ENCODE assay signal across 14 mouse cellular contexts in genomic region chrX:166801017-166801416, GRCm38 (mm10).
DNase-seq lines count a peak whose midpoint lies in the region; ATAC-seq lines count a peak whose summit lies in the region.
"Had no signal": no experiment of that assay in that cellular context is flagged by ENCODE, and none has a peak within 500 bp of the region (broad histone marks: within the 10 kb centered on the region; RNA-seq: fewer than 3 reads in every experiment).

No protein-coding gene starts in this region.

- no peak overlapping the region for H3K9ac ChIP-seq in hindbrain, embryonic 13.5 days
- H3K9ac ChIP-seq in neural tube, embryonic 12.5 days = no peak overlapping the region
- H3K9ac ChIP-seq: embryonic facial prominence, embryonic 13.5 days; heart, embryonic 13.5 days had no signal

- intact Hi-C loops in heart, postnatal 25 days (cut with DNase I) = no loop called here
- intact Hi-C loops in heart, postnatal 10 days (cut with DNase I) = loop anchor here (10.0 kb wide), 2 partner anchors 136 to 404 kb away; partner anchors contain the start of gene Tmsb4x

- peaks cover 17% of the 10 kb centered on the region; the same call in 1 of the 2 replicates for H3K27me3 ChIP-seq in hindbrain, embryonic 13.5 days
- H3K27me3 ChIP-seq in neural tube, embryonic 12.5 days (replicated peaks) = no peaks in the 10 kb centered on the region

- H3K4me1 ChIP-seq in hindbrain, embryonic 13.5 days (replicated peaks) = peaks cover 4% of the 10 kb centered on the region; the same call in 1 of the 2 replicates
- H3K4me1 ChIP-seq in neural tube, embryonic 12.5 days = 0 out of 2 replicates have a peak, but pooled peaks cover 4% of the 10 kb centered on the region
- H3K4me1 ChIP-seq: embryonic facial prominence, embryonic 13.5 days had no signal

- WGBS in hindbrain, embryonic 13.5 days = 41% methylated on average over 2 of the region's 2 CpGs
- 39% methylated on average over 2 of the region's 2 CpGs for WGBS in neural tube, embryonic 12.5 days

- no peaks in the 10 kb centered on the region for H3K9me3 ChIP-seq in hindbrain, embryonic 13.5 days
- no peaks in the 10 kb centered on the region for H3K9me3 ChIP-seq in neural tube, embryonic 12.5 days
- H3K9me3 ChIP-seq: embryonic facial prominence, embryonic 13.5 days; heart, embryonic 13.5 days had no signal

- ATAC-seq in hindbrain, embryonic 13.5 days (ENCODE audit: low FRiP score) = 0 out of 2 replicates have a peak, but pooled peaks have one; percentile 41
- 0 out of 2 replicates have a peak, but pooled peaks have one; percentile 17 for ATAC-seq in neural tube, embryonic 12.5 days (ENCODE audit: low FRiP score, low read depth)
- ATAC-seq: activated CD4-positive, CD25-positive, alpha-beta regulatory T cell, adult 4 months had no signal

- no peak overlapping the region for H3K4me2 ChIP-seq in hindbrain, embryonic 13.5 days
- H3K4me2 ChIP-seq in neural tube, embryonic 12.5 days (replicated peaks) = no peak overlapping the region
- H3K4me2 ChIP-seq: embryonic facial prominence, embryonic 13.5 days; heart, embryonic 13.5 days had no signal

- H3K4me3 ChIP-seq in hindbrain, embryonic 13.5 days = no peak overlapping the region
- no peak overlapping the region for H3K4me3 ChIP-seq in neural tube, embryonic 12.5 days
- H3K4me3 ChIP-seq: embryonic facial prominence, embryonic 13.5 days; heart, embryonic 13.5 days had no signal

- DNase-seq in gastrocnemius, adult 18-20 months (ENCODE audit: low spot score) = peak; percentile 9
- no peak for DNase-seq in gastrocnemius, adult 8-10 months (ENCODE audit: low spot score in 2 of 2)
- peak; percentile 17 for DNase-seq in embryo, embryonic 11 days
- DNase-seq in kidney, postnatal 14 days = no peak
- no peak for DNase-seq in heart, postnatal 25 days (ENCODE audit: low spot score)
- DNase-seq in heart, postnatal 10 days = no peak
- DNase-seq: adrenal gland, postnatal 36 days; cerebellum, postnatal 10 days; kidney, adult 8-10 months had no signal

- H3K36me3 ChIP-seq in hindbrain, embryonic 13.5 days = no peaks in the 10 kb centered on the region
- H3K36me3 ChIP-seq in neural tube, embryonic 12.5 days = no peaks in the 10 kb centered on the region
- H3K36me3 ChIP-seq: embryonic facial prominence, embryonic 13.5 days; heart, embryonic 13.5 days had no signal

- no peak overlapping the region for H3K27ac ChIP-seq in hindbrain, embryonic 13.5 days
- H3K27ac ChIP-seq in neural tube, embryonic 12.5 days = no peak overlapping the region
- H3K27ac ChIP-seq: embryonic facial prominence, embryonic 13.5 days; heart, embryonic 13.5 days had no signal

Comparison
In these comparisons a context has a peak if more than half of its experiments do, and no peak if none do; other contexts are left out.
1. DNase-seq: peak in gastrocnemius, adult 18-20 months (single experiment) and embryo, embryonic 11 days (single experiment); none in gastrocnemius, adult 8-10 months (0 of 2), kidney, postnatal 14 days (single experiment), heart, postnatal 25 days (single experiment) and heart, postnatal 10 days (0 of 2).